Mouse (Mus musculus): ENCODE measurements around the gene Arv1.

DNA sequence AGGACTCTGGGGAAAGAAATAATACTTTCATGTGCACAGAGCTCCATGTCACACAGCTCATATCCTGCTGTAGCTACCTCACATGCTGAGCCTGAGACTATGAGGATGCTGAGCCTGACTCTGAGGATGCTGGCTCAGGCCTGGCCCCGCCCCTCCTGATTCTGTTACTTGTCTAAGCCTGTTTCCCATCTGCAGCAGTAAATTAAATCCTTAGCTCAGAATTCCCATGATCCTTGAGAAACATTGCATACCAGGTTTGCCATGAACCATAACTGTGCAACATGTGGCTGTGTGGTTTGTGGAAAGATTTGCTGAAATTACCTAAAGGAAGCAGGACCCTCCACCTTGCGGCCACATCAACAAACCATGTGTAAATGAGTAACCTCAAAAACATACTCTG, 49.6 kb upstream of the Arv1 start:
- no peak for TF ChIP-seq POLR2A (IDR thresholded peaks at IDR 0.05; ENCODE audit: borderline replicate concordance, low read depth, low read length)
- no peak for TF ChIP-seq CTCF (IDR thresholded peaks at IDR 0.05; ENCODE audit: low read depth, low read length)

Data from bone marrow macrophage, adult 2 months (primary cell).